Mouse (Mus musculus) urinary bladder, postnatal 25 days (tissue): ENCODE measurements around the gene Olfr600.
"Not testable (repeated sequence)": the region's sequence is repeated elsewhere in the genome, so short reads cannot be mapped to it uniquely, and the experiment has no call there.

Source experiments
- DNase-seq: peaks from one replicate; pipeline ENCODE4 v3.0.0; 2022; ENCODE audit warnings: low spot score

Gene Olfr600

DNA sequence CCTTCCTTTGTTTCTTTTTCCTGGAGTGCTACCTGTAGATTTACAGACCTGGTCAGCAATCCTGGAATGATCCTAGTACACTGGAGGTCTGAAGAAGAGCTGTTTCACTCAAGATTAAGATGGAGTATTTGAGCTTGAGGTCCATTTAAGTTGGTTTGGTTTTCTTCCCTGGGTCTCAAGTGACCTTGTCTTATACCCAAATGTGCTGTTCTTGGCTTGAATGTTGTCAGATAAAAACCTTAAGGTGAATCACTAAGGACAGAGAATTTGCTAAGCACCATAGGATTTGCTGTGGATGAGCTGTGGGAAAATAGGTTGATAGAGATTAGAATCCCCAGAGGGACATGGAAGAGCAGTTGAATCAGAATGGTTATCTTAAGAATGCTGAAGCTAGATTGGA lies at the start of gene Olfr600:
Gene Olfr600 (minus strand): TSS at position 101 of the 400 bp plus-strand sequence.
- no peak for DNase-seq

GRCm38 (mm10) chr7:103398981-103399380 lies 49.5 kb upstream of the Olfr600 start:
- DNase-seq: no peak

DNA sequence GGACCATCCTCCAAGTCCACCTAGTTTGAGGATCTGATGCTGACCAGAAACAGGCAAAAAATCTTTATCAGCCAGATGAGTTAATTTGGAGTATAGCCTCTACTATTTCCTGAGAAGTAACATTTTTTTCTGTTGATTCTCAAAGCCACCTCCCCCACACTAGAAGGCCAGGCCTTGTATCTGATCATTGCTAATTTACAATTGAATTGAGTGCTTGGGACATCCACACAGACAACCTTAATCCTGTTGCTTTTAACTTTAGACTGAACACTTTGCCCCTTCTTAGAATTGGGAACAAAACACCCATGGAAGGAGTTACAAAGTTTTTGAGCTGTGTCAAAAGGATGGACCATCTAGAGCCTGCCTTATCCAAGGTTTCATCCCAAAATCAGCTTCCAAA lies 48.3 kb upstream of the Olfr600 start:
- no peak for DNase-seq

- no peak for DNase-seq
Observed at GRCm38 (mm10) chr7:103386077-103386476, 36.6 kb upstream of the Olfr600 start, which contains the start of gene Olfr603. TSS of gene Olfr603 (minus strand) at chr7:103386177.

- no peak for DNase-seq
Observed at GRCm38 (mm10) chr7:103362555-103362954, 13.1 kb upstream of the Olfr600 start, which contains the start of gene Olfr601. TSS of gene Olfr601 (minus strand) at chr7:103362655.

- no peak for DNase-seq
Observed at GRCm38 (mm10) chr7:103335617-103336016, 13.9 kb downstream of the Olfr600 start, which contains the start of gene Olfr599. TSS of gene Olfr599 (plus strand) at chr7:103335917.

DNA sequence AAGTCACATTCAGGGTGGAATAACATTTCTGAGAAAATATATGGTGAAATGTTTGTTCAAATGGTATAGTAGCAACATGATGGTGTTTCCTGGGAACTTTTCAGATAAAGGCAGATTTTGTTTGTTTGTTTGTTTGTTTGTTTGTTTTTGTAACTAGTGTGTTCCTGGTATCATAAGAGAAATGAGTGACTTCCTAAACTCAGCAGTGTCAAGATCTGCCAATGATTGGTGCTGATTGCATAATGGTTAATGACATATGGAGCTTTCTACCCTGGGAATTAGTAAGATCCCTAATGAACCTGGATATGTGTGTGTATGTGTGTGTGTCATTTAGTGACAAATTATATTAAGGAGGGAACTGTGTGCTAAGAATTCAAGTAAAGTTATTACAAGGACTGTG lies 26.2 kb downstream of the Olfr600 start, which contains the start of gene Olfr598:
Gene Olfr598 (plus strand): TSS at position 301 of the 400 bp plus-strand sequence.
- no peak for DNase-seq

GRCm38 (mm10) chr7:103316015-103316414 lies 33.5 kb downstream of the Olfr600 start, which contains the start of gene Olfr597:
TSS of gene Olfr597 (plus strand) at chr7:103316315.
- DNase-seq: not testable (repeated sequence)

DNA sequence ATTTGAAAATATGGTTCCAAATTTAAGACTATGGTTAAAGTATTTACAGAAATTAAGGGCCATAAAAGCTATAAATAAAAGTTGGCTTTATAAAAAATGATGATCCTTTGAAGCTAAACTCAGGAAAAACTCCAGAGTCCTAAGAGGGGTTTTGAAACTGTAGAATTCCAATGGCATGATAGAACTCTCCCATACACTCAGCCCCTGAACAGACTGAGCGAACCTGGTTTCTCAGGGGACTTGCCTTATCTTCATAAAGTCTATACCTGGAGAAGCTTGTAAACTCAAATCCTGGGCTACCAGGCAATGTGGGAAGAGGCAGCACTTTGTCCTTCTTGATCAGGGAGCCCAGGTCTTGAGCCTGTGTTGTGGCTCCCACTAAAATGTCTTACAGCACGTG lies 44.1 kb downstream of the Olfr600 start, which contains the start of gene Olfr596:
Gene Olfr596 (plus strand): TSS at position 301 of the 400 bp plus-strand sequence.
- not testable (repeated sequence) for DNase-seq
